Mouse (Mus musculus) midbrain, embryonic 14.5 days (tissue): ENCODE data around the gene D630045J12Rik. TPM values are rescaled to one million over a fixed set of nuclear protein-coding genes. Genes with fewer than 3 reads are reported as not detected.

ENCODE experiments used
- ATAC-seq: fragments of 200-750 bp; cut with Nextera tagmentation; 2 replicates; pipeline ENCODE4 v1.8.0; 2017; ENCODE audit warnings: moderate number of reproducible peaks, moderate library complexity; ENCODE audit not compliant: low FRiP score, low TSS enrichment
- DNase-seq: peaks from one replicate; pipeline ENCODE4 v3.0.0-alpha.2; 2015
- H3K27ac ChIP-seq: fragments of 300-500 bp; sonication (generic); replicated peaks from 2 replicates; pipeline ENCODE4 v1.5.1; 2014; ENCODE audit warnings: mild to moderate bottlenecking, low read depth, low read length, moderate library complexity
- H3K27me3 ChIP-seq: fragments of 300-500 bp; sonication (generic); 2 replicates; pipeline ENCODE4 v1.6.1; 2014; ENCODE audit warnings: low read length, control low read depth, mixed read lengths; ENCODE audit not compliant: control insufficient read depth, insufficient read depth
- H3K36me3 ChIP-seq: fragments of 300-500 bp; sonication (generic); 2 replicates; pipeline ENCODE4 v1.6.1; 2014; ENCODE audit warnings: low read length, control low read depth; ENCODE audit not compliant: control insufficient read depth, insufficient read depth
- H3K4me1 ChIP-seq: fragments of 300-500 bp; sonication (generic); 2 replicates; pipeline ENCODE4 v1.6.1; 2014; ENCODE audit warnings: mild to moderate bottlenecking, antibody characterized with exemption, low read length, control low read depth; ENCODE audit not compliant: control insufficient read depth, insufficient read depth
- H3K4me2 ChIP-seq: fragments of 300-500 bp; sonication (generic); 2 replicates; pipeline ENCODE4 v1.6.1; 2014; ENCODE audit warnings: mild to moderate bottlenecking, low read length, moderate library complexity
- H3K4me3 ChIP-seq: fragments of 300-500 bp; sonication (generic); replicated peaks from 2 replicates; pipeline ENCODE4 v1.5.1; 2014; ENCODE audit warnings: low read depth, low read length
- H3K9ac ChIP-seq: fragments of 300-500 bp; sonication (generic); replicated peaks from 2 replicates; pipeline ENCODE4 v1.6.1; 2014; ENCODE audit warnings: mild to moderate bottlenecking, low read length, moderate library complexity
- H3K9me3 ChIP-seq: fragments of 300-500 bp; sonication (generic); 2 replicates; pipeline ENCODE4 v1.6.1; 2016; ENCODE audit warnings: low read length, control low read depth, mixed read lengths; ENCODE audit not compliant: control insufficient read depth
- WGBS: fragments of 180-500 bp; shearing (Covaris S2); extraction: QIAGEN DNeasy Blood & Tissue Kit; methylation state at CpG from one replicate; pipeline ENCODE4 v1.1.7; 2014; 5-methylcytosine and 5-hydroxymethylcytosine counted together
- polyA plus RNA-seq: library from polyadenylated mRNA; unstranded; fragments of >200 nt; fragmentation: Nextera tagmentation; extraction: Ambion mirVana; gene quantifications from 2 replicates; pipeline ENCODE4 v1.2.1, GENCODE M21; 2014

D630045J12Rik gene
- polyA plus RNA-seq, 1 experiment from 2014 or later = 21.5 TPM

- Histone ChIP-seq H3K4me2 (no peak overlapping the region), H3K27ac (peak overlapping the region; percentile 23; the same call in 1 of the 2 replicates), H3K9ac (no peak overlapping the region; the same call in 1 of the 2 replicates), H3K27me3 (no peaks in the 10 kb centered on the region), H3K9me3 (no peaks in the 10 kb centered on the region), H3K36me3 (peaks cover 27% of the 10 kb centered on the region), H3K4me3 (no peak overlapping the region), H3K4me1 (peaks cover 16% of the 10 kb centered on the region)
- WGBS = 53% methylated on average over 14 of the region's 14 CpGs
- ATAC-seq (no peak), DNase-seq (no peak)
These were observed 90.8 kb downstream of the D630045J12Rik start for GRCm38 (mm10) chr6:38162825-38163504.

- no peak overlapping the region for H3K4me2 ChIP-seq
- 61% methylated on average over 2 of the region's 2 CpGs for WGBS
These were observed 93.3 kb downstream of the D630045J12Rik start for GRCm38 (mm10) chr6:38160556-38160955.

GRCm38 (mm10) chr6:38160102-38160501 is 93.7 kb downstream of the D630045J12Rik start:
- WGBS = 16% methylated on average over 3 of the region's 3 CpGs
- Histone ChIP-seq H3K27me3 (no peaks in the 10 kb centered on the region), H3K9ac (no peak overlapping the region), H3K27ac (peak overlapping the region; percentile 55; the same call in 1 of the 2 replicates), H3K4me2 (no peak overlapping the region), H3K36me3 (peaks cover 22% of the 10 kb centered on the region), H3K9me3 (no peaks in the 10 kb centered on the region), H3K4me3 (no peak overlapping the region), H3K4me1 (peaks cover 21% of the 10 kb centered on the region)
- ATAC-seq = 0 out of 2 replicates have a peak, but pooled peaks have one; percentile 7
- DNase-seq = peak; percentile 95

More at GRCm38 (mm10) chr6:38160556-38160955, 93.3 kb downstream of the D630045J12Rik start:
- Histone ChIP-seq H3K9ac (no peak overlapping the region), H3K4me1 (peaks cover 21% of the 10 kb centered on the region), H3K4me3 (no peak overlapping the region), H3K36me3 (peaks cover 22% of the 10 kb centered on the region), H3K9me3 (no peaks in the 10 kb centered on the region), H3K27ac (peak overlapping the region; percentile 55), H3K27me3 (no peaks in the 10 kb centered on the region)
- DNase-seq (no peak), ATAC-seq (no peak)

GRCm38 (mm10) chr6:38159576-38159975 is 94.2 kb downstream of the D630045J12Rik start:
- ATAC-seq = no peak
- 78% methylated on average over 4 of the region's 4 CpGs for WGBS
- no peak overlapping the region for H3K27ac ChIP-seq
- peaks cover 25% of the 10 kb centered on the region for H3K36me3 ChIP-seq
- no peak for DNase-seq
- no peaks in the 10 kb centered on the region for H3K27me3 ChIP-seq
- peaks cover 21% of the 10 kb centered on the region for H3K4me1 ChIP-seq
- H3K9ac ChIP-seq = no peak overlapping the region
- no peaks in the 10 kb centered on the region for H3K9me3 ChIP-seq
- H3K4me3 ChIP-seq = no peak overlapping the region
- no peak overlapping the region for H3K4me2 ChIP-seq

- Histone ChIP-seq H3K4me2 (no peak overlapping the region), H3K9me3 (no peaks in the 10 kb centered on the region), H3K4me3 (no peak overlapping the region), H3K27ac (peak overlapping the region; percentile 61), H3K36me3 (peaks cover 30% of the 10 kb centered on the region), H3K27me3 (no peaks in the 10 kb centered on the region), H3K9ac (no peak overlapping the region; the same call in 1 of the 2 replicates), H3K4me1 (peaks cover 17% of the 10 kb centered on the region)
- DNase-seq (peak; percentile 53), ATAC-seq (0 out of 2 replicates have a peak, but pooled peaks have one; percentile 22)
- 31% methylated on average over 16 of the region's 16 CpGs for WGBS
These were observed 95.9 kb downstream of the D630045J12Rik start for GRCm38 (mm10) chr6:38157925-38158324.

- no peak overlapping the region for H3K4me3 ChIP-seq
- peaks cover 10% of the 10 kb centered on the region for H3K4me1 ChIP-seq
- WGBS = 96% methylated on average over 5 of the region's 5 CpGs
- DNase-seq (no peak), ATAC-seq (no peak)
- H3K9ac ChIP-seq = no peak overlapping the region
- no peak overlapping the region for H3K27ac ChIP-seq
- H3K27me3 ChIP-seq = no peaks in the 10 kb centered on the region
- H3K36me3 ChIP-seq = peaks cover 37% of the 10 kb centered on the region
- no peak overlapping the region for H3K4me2 ChIP-seq
- no peaks in the 10 kb centered on the region for H3K9me3 ChIP-seq
These were observed 97.6 kb downstream of the D630045J12Rik start for GRCm38 (mm10) chr6:38156204-38156603.

GRCm38 (mm10) chr6:38152305-38152704 is 101.5 kb downstream of the D630045J12Rik start:
- Histone ChIP-seq H3K9ac (no peak overlapping the region), H3K27me3 (no peaks in the 10 kb centered on the region), H3K9me3 (no peaks in the 10 kb centered on the region), H3K27ac (no peak overlapping the region), H3K4me3 (no peak overlapping the region), H3K4me1 (no peaks in the 10 kb centered on the region), H3K4me2 (no peak overlapping the region), H3K36me3 (peaks cover 56% of the 10 kb centered on the region)
- ATAC-seq (no peak), DNase-seq (no peak)
- 92% methylated on average over 11 of the region's 11 CpGs for WGBS

GRCm38 (mm10) chr6:38149483-38149882 is 104.3 kb downstream of the D630045J12Rik start:
- ATAC-seq = no peak
- no peaks in the 10 kb centered on the region for H3K9me3 ChIP-seq

GRCm38 (mm10) chr6:38148626-38149025 is 105.2 kb downstream of the D630045J12Rik start:
- Histone ChIP-seq H3K9ac (no peak overlapping the region), H3K4me1 (no peaks in the 10 kb centered on the region), H3K9me3 (no peaks in the 10 kb centered on the region), H3K4me2 (no peak overlapping the region), H3K27me3 (no peaks in the 10 kb centered on the region), H3K36me3 (peaks cover 65% of the 10 kb centered on the region), H3K4me3 (no peak overlapping the region), H3K27ac (no peak overlapping the region)
- no peak for ATAC-seq
- no peak for DNase-seq
- WGBS = 87% methylated on average over 10 of the region's 10 CpGs

More at GRCm38 (mm10) chr6:38149483-38149882, 104.3 kb downstream of the D630045J12Rik start:
- no peaks in the 10 kb centered on the region for H3K4me1 ChIP-seq
- 90% methylated on average over 19 of the region's 19 CpGs for WGBS
- H3K9ac ChIP-seq = no peak overlapping the region
- peaks cover 60% of the 10 kb centered on the region for H3K36me3 ChIP-seq
- DNase-seq = no peak
- H3K27me3 ChIP-seq = no peaks in the 10 kb centered on the region
- H3K4me3 ChIP-seq = no peak overlapping the region
- no peak overlapping the region for H3K4me2 ChIP-seq
- H3K27ac ChIP-seq = no peak overlapping the region
